Mouse (Mus musculus) heart, postnatal 0 days (tissue): ENCODE results near the gene Slamf9.

Source experiments
- CTCF ChIP-seq: IDR thresholded peaks from 2 replicates; pipeline ENCODE4 v1.5.1; 2016; ENCODE audit warnings: antibody characterized with exemption, control low read depth, low read depth
- EP300 ChIP-seq: IDR thresholded peaks from 2 replicates; pipeline ENCODE4 v1.6.1; 2016; ENCODE audit warnings: antibody characterized with exemption, low read depth

GRCm38 (mm10) chr1:172500451-172501370 is 25.6 kb downstream of the Slamf9 start:
- no peak for TF ChIP-seq CTCF
- TF ChIP-seq EP300: no peak
